Mouse (Mus musculus) layer of hippocampus, adult 9-11 months (tissue): ENCODE measurements around the gene Gpr89.

Source experiments
- DNase-seq: peaks from one replicate; pipeline ENCODE4 v3.0.0; 2022

The Gpr89 gene

GRCm38 (mm10) chr3:96904851-96905541 lies at the start of gene Gpr89:
Gene Gpr89, minus strand, starts transcription at chr3:96905346.
- DNase-seq, result peak; percentile 93

- DNase-seq, result no peak
Measured at GRCm38 (mm10) chr3:96953489-96954233, 48.5 kb upstream of the Gpr89 start.

- DNase-seq, result no peak
Measured at GRCm38 (mm10) chr3:96942706-96943105, 37.6 kb upstream of the Gpr89 start.

GRCm38 (mm10) chr3:96938738-96939137 lies 33.6 kb upstream of the Gpr89 start:
- DNase-seq, result peak; percentile 83

- DNase-seq, result peak; percentile 23
Measured at GRCm38 (mm10) chr3:96937606-96938005, 32.5 kb upstream of the Gpr89 start.

- DNase-seq, result no peak
Measured at GRCm38 (mm10) chr3:96936241-96936640, 31.1 kb upstream of the Gpr89 start.

GRCm38 (mm10) chr3:96931261-96931681 lies 26.1 kb upstream of the Gpr89 start:
- DNase-seq, result no peak

- no peak for DNase-seq
Measured at GRCm38 (mm10) chr3:96925920-96926319, 20.8 kb upstream of the Gpr89 start, which contains the start of gene Gja8. Gene Gja8, minus strand, starts transcription at chr3:96926020.

GRCm38 (mm10) chr3:96924631-96925030 lies 19.5 kb upstream of the Gpr89 start:
- DNase-seq, result no peak

GRCm38 (mm10) chr3:96920991-96921390 lies 15.8 kb upstream of the Gpr89 start:
- DNase-seq, result no peak

- no peak for DNase-seq
Measured at GRCm38 (mm10) chr3:96905592-96905991, 446 bp upstream of the Gpr89 start.

- no peak for DNase-seq
Measured at GRCm38 (mm10) chr3:96904393-96904792, 753 bp downstream of the Gpr89 start, which contains the start of gene Gja5. Gene Gja5, plus strand, starts transcription at chr3:96904693.

- no peak for DNase-seq
Measured at GRCm38 (mm10) chr3:96902336-96902999, 2.7 kb downstream of the Gpr89 start.

- no peak for DNase-seq
Measured at GRCm38 (mm10) chr3:96883690-96884089, 21.5 kb downstream of the Gpr89 start.

- no peak for DNase-seq
Measured at GRCm38 (mm10) chr3:96882061-96882849, 22.9 kb downstream of the Gpr89 start.

- no peak for DNase-seq
Measured at GRCm38 (mm10) chr3:96881557-96881956, 23.6 kb downstream of the Gpr89 start.

GRCm38 (mm10) chr3:96880385-96880784 lies 24.8 kb downstream of the Gpr89 start:
- DNase-seq, result no peak

- no peak for DNase-seq
Measured at GRCm38 (mm10) chr3:96879536-96879935, 25.6 kb downstream of the Gpr89 start.

GRCm38 (mm10) chr3:96874808-96875571 lies 30.2 kb downstream of the Gpr89 start:
- no peak for DNase-seq

- no peak for DNase-seq
Measured at GRCm38 (mm10) chr3:96872501-96872900, 32.6 kb downstream of the Gpr89 start.

- no peak for DNase-seq
Measured at GRCm38 (mm10) chr3:96871070-96871469, 34.1 kb downstream of the Gpr89 start.

GRCm38 (mm10) chr3:96870270-96870669 lies 34.9 kb downstream of the Gpr89 start:
- DNase-seq, result no peak
